Mouse (Mus musculus): Measurements from ENCODE around the gene Pold4. TPM values are rescaled to one million over a fixed set of nuclear protein-coding genes. Genes with fewer than 3 reads are reported as not detected.
A peak's percentile ranks its signal among the peaks of the same experiment; 100 is the strongest.

The Pold4 gene
- polyA plus RNA-seq, 1 experiment from 2014 or later: 28.2 TPM

- Histone ChIP-seq H3K4me1 (ENCODE audit: control insufficient read depth, insufficient read depth, low read length) (peaks cover 23% of the 10 kb centered on the region), H3K4me3 (ENCODE audit: low read length) (no peak overlapping the region), H3K27me3 (ENCODE audit: control insufficient read depth, insufficient read depth, low read length) (no peaks in the 10 kb centered on the region), H3K4me2 (replicated peaks; ENCODE audit: low read depth, low read length) (0 out of 2 replicates have a peak overlapping the region, but pooled peaks have one; percentile 8), H3K9ac (ENCODE audit: low read depth, low read length) (no peak overlapping the region; the same call in 1 of the 2 replicates), H3K9me3 (ENCODE audit: control insufficient read depth, low read length) (no peaks in the 10 kb centered on the region), H3K27ac (ENCODE audit: low read depth, low read length) (no peak overlapping the region; the same call in 1 of the 2 replicates), H3K36me3 (ENCODE audit: control insufficient read depth, insufficient read depth, low read length) (no peaks in the 10 kb centered on the region)
- WGBS: 25% methylated on average over 9 of the region's 9 CpGs
- ATAC-seq (ENCODE audit: low FRiP score, low TSS enrichment): peak; percentile 53
Observed at GRCm38 (mm10) chr19:4229451-4230076, 2.1 kb upstream of the Pold4 start.

DNA sequence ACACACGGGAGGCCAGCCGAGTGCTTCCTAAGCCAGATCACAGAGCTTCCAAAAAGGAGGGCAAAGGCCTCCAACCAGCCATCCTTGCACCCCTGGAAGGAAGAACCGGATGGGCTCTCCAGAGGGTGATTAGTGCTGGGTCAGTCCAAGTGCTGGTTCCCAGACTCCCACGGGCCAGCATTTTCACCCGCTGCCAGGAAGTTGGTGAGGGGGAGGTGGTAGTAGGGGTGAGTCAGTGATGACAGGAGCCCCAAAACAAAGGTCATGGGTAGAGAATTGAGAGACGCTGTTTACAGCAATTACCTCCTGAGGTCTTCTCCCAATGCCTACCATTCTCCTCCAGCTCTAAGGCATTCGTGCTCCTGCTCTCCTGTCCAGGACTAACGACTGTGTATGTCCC lies 1.3 kb upstream of the Pold4 start:
- Histone ChIP-seq H3K9ac (ENCODE audit: low read depth, low read length) (no peak overlapping the region), H3K4me1 (ENCODE audit: control insufficient read depth, insufficient read depth, low read length) (peaks cover 23% of the 10 kb centered on the region), H3K9me3 (ENCODE audit: control insufficient read depth, low read length) (no peaks in the 10 kb centered on the region), H3K27me3 (ENCODE audit: control insufficient read depth, insufficient read depth, low read length) (no peaks in the 10 kb centered on the region), H3K4me2 (replicated peaks; ENCODE audit: low read depth, low read length) (no peak overlapping the region), H3K4me3 (ENCODE audit: low read length) (no peak overlapping the region), H3K27ac (ENCODE audit: low read depth, low read length) (peak overlapping the region; percentile 65; the same call in 1 of the 2 replicates), H3K36me3 (ENCODE audit: control insufficient read depth, insufficient read depth, low read length) (no peaks in the 10 kb centered on the region)
- no peak for ATAC-seq (ENCODE audit: low FRiP score, low TSS enrichment)
- WGBS: 49% methylated on average over 8 of the region's 8 CpGs

GRCm38 (mm10) chr19:4232186-4232572 lies 480 bp downstream of the Pold4 start:
- H3K4me2 ChIP-seq (replicated peaks; ENCODE audit: low read depth, low read length): peak overlapping the region; percentile 51
- peak overlapping the region; percentile 46 for H3K4me3 ChIP-seq (ENCODE audit: low read length)
- H3K9ac ChIP-seq (ENCODE audit: low read depth, low read length): peak overlapping the region; percentile 44; the same call in 1 of the 2 replicates
- peaks cover 23% of the 10 kb centered on the region for H3K4me1 ChIP-seq (ENCODE audit: control insufficient read depth, insufficient read depth, low read length)
- WGBS: 43% methylated on average over 2 of the region's 2 CpGs
- ATAC-seq (ENCODE audit: low FRiP score, low TSS enrichment): 0 out of 2 replicates have a peak, but pooled peaks have one; percentile 1
- H3K27ac ChIP-seq (ENCODE audit: low read depth, low read length): peak overlapping the region; percentile 53; the same call in 1 of the 2 replicates
- H3K9me3 ChIP-seq (ENCODE audit: control insufficient read depth, low read length): no peaks in the 10 kb centered on the region
- H3K36me3 ChIP-seq (ENCODE audit: control insufficient read depth, insufficient read depth, low read length): no peaks in the 10 kb centered on the region
- no peaks in the 10 kb centered on the region for H3K27me3 ChIP-seq (ENCODE audit: control insufficient read depth, insufficient read depth, low read length)

GRCm38 (mm10) chr19:4232651-4233050 lies 952 bp downstream of the Pold4 start:
- no peak for ATAC-seq (ENCODE audit: low FRiP score, low TSS enrichment)
- Histone ChIP-seq H3K9me3 (ENCODE audit: control insufficient read depth, low read length) (no peaks in the 10 kb centered on the region), H3K27me3 (ENCODE audit: control insufficient read depth, insufficient read depth, low read length) (no peaks in the 10 kb centered on the region), H3K4me1 (ENCODE audit: control insufficient read depth, insufficient read depth, low read length) (peaks cover 23% of the 10 kb centered on the region), H3K9ac (ENCODE audit: low read depth, low read length) (0 out of 2 replicates have a peak overlapping the region, but pooled peaks have one; percentile 32), H3K27ac (ENCODE audit: low read depth, low read length) (no peak overlapping the region), H3K4me2 (replicated peaks; ENCODE audit: low read depth, low read length) (peak overlapping the region; percentile 51; the same call in 1 of the 2 replicates), H3K36me3 (ENCODE audit: control insufficient read depth, insufficient read depth, low read length) (no peaks in the 10 kb centered on the region), H3K4me3 (ENCODE audit: low read length) (no peak overlapping the region)
- WGBS: 76% methylated on average over 7 of the region's 7 CpGs

DNA sequence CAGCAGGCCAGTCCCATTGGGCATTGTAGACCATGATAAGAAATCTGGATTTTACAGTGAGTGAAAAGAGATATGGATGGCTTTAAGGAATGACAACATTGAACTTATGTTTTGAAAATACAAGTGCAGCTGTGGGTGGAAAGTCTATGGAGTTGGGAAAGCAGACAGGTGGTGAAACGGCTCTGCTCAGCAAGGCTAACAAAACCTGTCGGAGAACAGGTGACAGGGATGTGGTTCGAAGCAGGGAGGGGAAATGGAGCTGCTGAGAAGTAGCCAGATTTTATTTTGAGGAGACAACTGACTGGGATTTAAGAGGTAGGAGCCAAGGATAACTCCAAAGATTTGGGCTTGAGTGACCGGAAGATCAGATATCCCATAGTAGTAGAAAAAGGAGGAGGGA lies 2.8 kb downstream of the Pold4 start:
- Histone ChIP-seq H3K4me1 (ENCODE audit: control insufficient read depth, insufficient read depth, low read length) (peaks cover 20% of the 10 kb centered on the region), H3K36me3 (ENCODE audit: control insufficient read depth, insufficient read depth, low read length) (no peaks in the 10 kb centered on the region), H3K27me3 (ENCODE audit: control insufficient read depth, insufficient read depth, low read length) (no peaks in the 10 kb centered on the region), H3K4me3 (ENCODE audit: low read length) (no peak overlapping the region), H3K9me3 (ENCODE audit: control insufficient read depth, low read length) (no peaks in the 10 kb centered on the region), H3K4me2 (replicated peaks; ENCODE audit: low read depth, low read length) (no peak overlapping the region), H3K9ac (ENCODE audit: low read depth, low read length) (no peak overlapping the region), H3K27ac (ENCODE audit: low read depth, low read length) (no peak overlapping the region)
- 74% methylated on average over 4 of the region's 4 CpGs for WGBS
- ATAC-seq (ENCODE audit: low FRiP score, low TSS enrichment): no peak

GRCm38 (mm10) chr19:4240247-4240668 lies 8.6 kb downstream of the Pold4 start:
- Histone ChIP-seq H3K4me1 (ENCODE audit: control insufficient read depth, insufficient read depth, low read length) (no peaks in the 10 kb centered on the region), H3K27me3 (ENCODE audit: control insufficient read depth, insufficient read depth, low read length) (no peaks in the 10 kb centered on the region), H3K4me2 (replicated peaks; ENCODE audit: low read depth, low read length) (no peak overlapping the region), H3K36me3 (ENCODE audit: control insufficient read depth, insufficient read depth, low read length) (no peaks in the 10 kb centered on the region), H3K27ac (ENCODE audit: low read depth, low read length) (no peak overlapping the region), H3K9me3 (ENCODE audit: control insufficient read depth, low read length) (no peaks in the 10 kb centered on the region), H3K4me3 (ENCODE audit: low read length) (no peak overlapping the region), H3K9ac (ENCODE audit: low read depth, low read length) (no peak overlapping the region)
- peak; percentile 79 for ATAC-seq (ENCODE audit: low FRiP score, low TSS enrichment)
- WGBS: 31% methylated on average over 8 of the region's 8 CpGs

DNA sequence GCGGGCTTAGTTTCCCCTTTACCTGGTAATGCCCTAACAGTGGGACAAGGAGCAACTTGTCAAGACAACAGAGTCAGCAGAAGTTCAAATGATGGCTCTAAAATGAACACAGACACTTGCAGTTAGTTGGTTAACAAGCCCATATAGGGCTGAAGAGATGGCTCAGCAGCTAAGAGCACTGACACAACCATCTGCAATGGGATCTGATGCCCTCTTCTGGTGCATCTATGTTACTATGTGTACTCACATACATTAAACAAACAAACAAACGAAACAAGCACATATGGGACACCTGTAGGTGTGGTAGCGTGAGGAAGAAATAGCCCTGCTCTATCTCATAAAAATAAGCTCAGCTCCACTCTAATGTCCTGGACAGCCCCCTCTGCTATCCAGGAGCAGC lies 10.7 kb downstream of the Pold4 start:
- H3K9ac ChIP-seq (ENCODE audit: low read depth, low read length): no peak overlapping the region
- H3K36me3 ChIP-seq (ENCODE audit: control insufficient read depth, insufficient read depth, low read length): no peaks in the 10 kb centered on the region
- H3K4me2 ChIP-seq (replicated peaks; ENCODE audit: low read depth, low read length): no peak overlapping the region
- H3K27me3 ChIP-seq (ENCODE audit: control insufficient read depth, insufficient read depth, low read length): no peaks in the 10 kb centered on the region
- no peak overlapping the region for H3K4me3 ChIP-seq (ENCODE audit: low read length)
- no peaks in the 10 kb centered on the region for H3K9me3 ChIP-seq (ENCODE audit: control insufficient read depth, low read length)
- H3K27ac ChIP-seq (ENCODE audit: low read depth, low read length): no peak overlapping the region
- no peak for ATAC-seq (ENCODE audit: low FRiP score, low TSS enrichment)
- 68% methylated on average over 3 of the region's 3 CpGs for WGBS
- no peaks in the 10 kb centered on the region for H3K4me1 ChIP-seq (ENCODE audit: control insufficient read depth, insufficient read depth, low read length)

DNA sequence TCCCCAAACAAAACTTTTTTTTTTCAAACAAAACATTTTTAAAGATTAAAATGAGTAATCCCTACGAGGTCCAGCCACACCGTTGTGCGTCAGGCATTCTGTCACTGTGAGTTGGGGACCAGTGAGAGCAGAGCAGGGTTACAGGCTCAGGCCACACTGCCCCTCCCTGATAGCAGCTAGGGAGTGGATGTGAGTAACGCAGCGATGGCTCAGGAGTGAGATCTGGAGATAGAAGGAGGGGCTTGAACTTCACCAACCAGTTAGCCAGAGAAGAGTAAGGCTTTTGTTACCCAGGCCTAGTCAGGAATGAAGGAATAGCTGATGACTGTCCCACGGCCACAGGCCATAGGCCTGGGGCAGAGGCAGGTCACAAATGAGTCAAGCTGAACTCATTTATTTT lies 13.1 kb downstream of the Pold4 start:
- no peak for ATAC-seq (ENCODE audit: low FRiP score, low TSS enrichment)
- no peak overlapping the region for H3K4me3 ChIP-seq (ENCODE audit: low read length)
- no peak overlapping the region for H3K27ac ChIP-seq (ENCODE audit: low read depth, low read length)
- 79% methylated on average over 6 of the region's 6 CpGs for WGBS
- no peaks in the 10 kb centered on the region; the same call in 1 of the 2 replicates for H3K27me3 ChIP-seq (ENCODE audit: control insufficient read depth, insufficient read depth, low read length)
- H3K36me3 ChIP-seq (ENCODE audit: control insufficient read depth, insufficient read depth, low read length): no peaks in the 10 kb centered on the region
- H3K4me2 ChIP-seq (replicated peaks; ENCODE audit: low read depth, low read length): no peak overlapping the region
- no peaks in the 10 kb centered on the region for H3K4me1 ChIP-seq (ENCODE audit: control insufficient read depth, insufficient read depth, low read length)
- no peak overlapping the region for H3K9ac ChIP-seq (ENCODE audit: low read depth, low read length)
- H3K9me3 ChIP-seq (ENCODE audit: control insufficient read depth, low read length): no peaks in the 10 kb centered on the region

DNA sequence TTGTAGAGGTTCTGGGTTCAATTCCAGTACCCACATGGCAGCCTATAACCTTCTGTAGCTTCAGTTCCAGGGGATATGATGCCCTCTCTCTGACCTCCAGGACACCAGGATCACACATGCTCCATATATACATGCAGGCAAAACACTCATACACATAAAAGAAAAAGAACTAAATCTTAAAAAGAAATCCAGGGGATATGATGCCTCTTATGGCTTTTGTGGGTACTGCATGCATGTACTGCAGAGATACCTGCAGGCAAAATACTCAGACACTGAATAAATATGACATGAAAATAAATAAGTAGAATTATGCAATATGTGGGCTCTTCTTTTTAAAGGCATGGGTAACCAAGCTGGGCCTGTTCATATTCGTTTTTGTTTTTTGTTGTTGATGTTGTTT lies 15.3 kb downstream of the Pold4 start:
- ATAC-seq (ENCODE audit: low FRiP score, low TSS enrichment): no peak
- Histone ChIP-seq H3K9ac (ENCODE audit: low read depth, low read length) (no peak overlapping the region), H3K4me3 (ENCODE audit: low read length) (no peak overlapping the region), H3K27me3 (ENCODE audit: control insufficient read depth, insufficient read depth, low read length) (no peaks in the 10 kb centered on the region; the same call in 1 of the 2 replicates), H3K27ac (ENCODE audit: low read depth, low read length) (no peak overlapping the region), H3K36me3 (ENCODE audit: control insufficient read depth, insufficient read depth, low read length) (no peaks in the 10 kb centered on the region), H3K4me2 (replicated peaks; ENCODE audit: low read depth, low read length) (no peak overlapping the region), H3K9me3 (ENCODE audit: control insufficient read depth, low read length) (no peaks in the 10 kb centered on the region), H3K4me1 (ENCODE audit: control insufficient read depth, insufficient read depth, low read length) (no peaks in the 10 kb centered on the region)
- 56% methylated on average over 1 of the region's 1 CpGs for WGBS
